Mouse (Mus musculus): ENCODE measurements at regions not wholly inside any gene's neighbourhood (a gene's known extent, or its start where the extent isn't known, plus 50 kb on each side); places are given as distances from the start of the nearest gene placed in this dataset.

GRCm38 (mm10) chr9:11729732-11730131, 825.2 kb upstream of the Cntn5 start:
- DNase-seq (ENCODE audit: low spot score, missing footprints) (peak; percentile 8), ATAC-seq (ENCODE audit: low FRiP score) (no peak)
- no peak overlapping the region for H3K4me2 ChIP-seq
- no peak overlapping the region for H3K9ac ChIP-seq (ENCODE audit: low read length)
- H3K4me3 ChIP-seq (ENCODE audit: low read depth, low read length), result no peak overlapping the region
- no peak overlapping the region for H3K27ac ChIP-seq (ENCODE audit: low read depth, low read length)
- H3K9me3 ChIP-seq (ENCODE audit: control insufficient read depth, low read length), result no peaks in the 10 kb centered on the region
- no peaks in the 10 kb centered on the region for H3K36me3 ChIP-seq (ENCODE audit: control insufficient read depth, insufficient read depth, low read length)
- H3K27me3 ChIP-seq (ENCODE audit: control insufficient read depth, insufficient read depth, low read length), result no peaks in the 10 kb centered on the region
- H3K4me1 ChIP-seq (ENCODE audit: control insufficient read depth, insufficient read depth, low read length), result no peaks in the 10 kb centered on the region

DNA sequence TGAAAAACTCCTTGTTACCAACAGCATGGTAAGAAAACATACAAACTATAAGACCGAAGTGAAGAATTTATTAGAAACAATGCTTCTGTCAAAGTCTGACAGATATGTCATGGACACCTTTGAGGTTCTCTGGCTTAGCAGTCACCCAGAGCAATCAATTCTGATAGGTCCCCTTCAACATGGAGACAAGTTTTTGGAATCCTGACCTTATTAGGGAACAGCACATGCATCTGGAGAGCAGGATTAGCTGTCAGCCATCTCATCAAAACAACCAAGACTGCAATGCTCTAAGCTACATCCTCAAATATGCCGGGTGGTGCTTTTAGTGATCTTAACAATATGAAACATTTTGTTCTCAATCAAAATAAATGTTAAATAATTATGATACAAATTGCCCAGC, 817.2 kb upstream of the Cntn5 start:
- H3K27me3 ChIP-seq (ENCODE audit: control insufficient read depth, insufficient read depth, low read length), result no peaks in the 10 kb centered on the region
- H3K4me3 ChIP-seq (ENCODE audit: low read depth, low read length), result no peak overlapping the region
- H3K27ac ChIP-seq (ENCODE audit: low read depth, low read length), result no peak overlapping the region
- H3K4me2 ChIP-seq, result no peak overlapping the region
- DNase-seq (ENCODE audit: low spot score, missing footprints) (no peak), ATAC-seq (ENCODE audit: low FRiP score) (no peak)
- 87% methylated on average over 2 of the region's 2 CpGs for WGBS
- no peaks in the 10 kb centered on the region for H3K4me1 ChIP-seq (ENCODE audit: control insufficient read depth, insufficient read depth, low read length)
- no peaks in the 10 kb centered on the region for H3K9me3 ChIP-seq (ENCODE audit: control insufficient read depth, low read length)
- no peaks in the 10 kb centered on the region for H3K36me3 ChIP-seq (ENCODE audit: control insufficient read depth, insufficient read depth, low read length)
- no peak overlapping the region for H3K9ac ChIP-seq (ENCODE audit: low read length)

DNA sequence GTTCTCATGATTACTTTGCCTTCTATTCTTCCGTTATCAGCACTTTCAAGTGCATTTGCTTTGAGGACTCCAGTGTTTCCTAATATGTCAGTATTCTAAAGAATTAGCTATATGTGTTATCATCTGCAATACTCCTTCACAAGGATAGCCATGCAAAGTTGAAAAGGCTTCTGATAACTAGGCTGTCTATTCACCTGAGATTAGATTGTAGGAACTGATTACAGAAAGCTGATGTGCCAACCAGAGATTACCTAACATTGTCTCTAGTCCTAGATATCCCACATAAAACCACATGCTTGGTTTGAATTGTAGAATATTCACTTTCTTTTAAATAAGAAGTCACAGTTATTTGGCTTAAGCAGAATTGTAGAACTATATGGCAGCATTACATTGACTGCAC, 800.1 kb upstream of the Cntn5 start:
- no peaks in the 10 kb centered on the region for H3K27me3 ChIP-seq (ENCODE audit: control insufficient read depth, insufficient read depth, low read length)
- 94% methylated on average over 1 of the region's 1 CpGs for WGBS
- no peak overlapping the region for H3K27ac ChIP-seq (ENCODE audit: low read depth, low read length)
- H3K4me1 ChIP-seq (ENCODE audit: control insufficient read depth, insufficient read depth, low read length), result no peaks in the 10 kb centered on the region
- H3K4me3 ChIP-seq (ENCODE audit: low read depth, low read length), result no peak overlapping the region
- H3K9ac ChIP-seq (ENCODE audit: low read length), result no peak overlapping the region
- no peak for DNase-seq (ENCODE audit: low spot score, missing footprints)
- ATAC-seq (ENCODE audit: low FRiP score), result no peak
- H3K4me2 ChIP-seq, result no peak overlapping the region
- H3K36me3 ChIP-seq (ENCODE audit: control insufficient read depth, insufficient read depth, low read length), result no peaks in the 10 kb centered on the region
- no peaks in the 10 kb centered on the region for H3K9me3 ChIP-seq (ENCODE audit: control insufficient read depth, low read length)

DNA sequence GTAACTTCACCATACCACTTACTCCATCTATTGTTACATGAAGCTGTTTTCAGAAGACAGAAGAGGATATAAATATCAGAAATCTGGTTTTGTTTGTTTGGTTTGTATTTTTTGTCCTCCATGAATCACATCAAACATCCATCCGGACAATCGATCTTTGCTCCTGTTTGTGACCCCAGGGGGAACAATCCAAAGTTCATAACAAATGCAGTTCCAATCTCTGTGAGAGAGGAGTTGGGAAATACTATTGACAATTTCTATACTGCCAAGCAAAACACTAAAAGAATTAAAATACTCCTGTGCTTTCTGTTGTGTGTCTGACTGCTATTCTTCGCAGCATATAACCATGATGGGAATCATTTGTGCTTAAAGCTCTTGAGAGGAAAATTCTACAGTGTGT, 798.6 kb upstream of the Cntn5 start:
- ATAC-seq (ENCODE audit: low FRiP score), result no peak
- no peaks in the 10 kb centered on the region for H3K4me1 ChIP-seq (ENCODE audit: control insufficient read depth, insufficient read depth, low read length)

DNA sequence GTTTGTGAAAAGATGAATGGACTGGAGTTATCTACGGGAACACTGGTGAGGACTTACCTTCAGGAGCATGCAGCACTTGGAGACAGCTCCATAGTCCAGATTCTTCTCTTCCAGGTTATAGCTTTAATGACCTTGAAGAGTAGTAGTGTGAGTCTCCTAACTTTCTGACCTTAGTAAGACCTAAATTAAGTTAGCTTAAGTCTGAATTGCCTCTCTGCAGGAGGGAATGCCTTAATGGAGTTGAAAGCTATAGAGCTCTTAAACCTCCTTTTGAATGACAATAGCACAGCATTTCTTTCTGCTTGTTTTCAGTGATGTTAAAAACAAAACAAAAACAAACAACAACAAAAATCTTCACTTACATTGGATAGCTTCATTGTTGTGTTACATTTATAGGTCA, 788.9 kb upstream of the Cntn5 start:
- no peak for ATAC-seq (ENCODE audit: low FRiP score)
- Histone ChIP-seq H3K27me3 (ENCODE audit: control insufficient read depth, insufficient read depth, low read length) (no peaks in the 10 kb centered on the region), H3K4me1 (ENCODE audit: control insufficient read depth, insufficient read depth, low read length) (no peaks in the 10 kb centered on the region), H3K27ac (ENCODE audit: low read depth, low read length) (no peak overlapping the region), H3K9me3 (ENCODE audit: control insufficient read depth, low read length) (no peaks in the 10 kb centered on the region), H3K4me3 (ENCODE audit: low read depth, low read length) (no peak overlapping the region), H3K36me3 (ENCODE audit: control insufficient read depth, insufficient read depth, low read length) (no peaks in the 10 kb centered on the region), H3K9ac (ENCODE audit: low read length) (no peak overlapping the region), H3K4me2 (no peak overlapping the region)
- DNase-seq (ENCODE audit: low spot score, missing footprints), result no peak
- 87% methylated on average over 1 of the region's 1 CpGs for WGBS

More for the DNA sequence above, 798.6 kb upstream of the Cntn5 start:
- Histone ChIP-seq H3K27ac (ENCODE audit: low read depth, low read length) (no peak overlapping the region), H3K9ac (ENCODE audit: low read length) (no peak overlapping the region), H3K4me2 (no peak overlapping the region), H3K9me3 (ENCODE audit: control insufficient read depth, low read length) (no peaks in the 10 kb centered on the region), H3K36me3 (ENCODE audit: control insufficient read depth, insufficient read depth, low read length) (no peaks in the 10 kb centered on the region), H3K27me3 (ENCODE audit: control insufficient read depth, insufficient read depth, low read length) (no peaks in the 10 kb centered on the region), H3K4me3 (ENCODE audit: low read depth, low read length) (no peak overlapping the region)
- no peak for DNase-seq (ENCODE audit: low spot score, missing footprints)
- WGBS, result 90% methylated on average over 3 of the region's 3 CpGs

DNA sequence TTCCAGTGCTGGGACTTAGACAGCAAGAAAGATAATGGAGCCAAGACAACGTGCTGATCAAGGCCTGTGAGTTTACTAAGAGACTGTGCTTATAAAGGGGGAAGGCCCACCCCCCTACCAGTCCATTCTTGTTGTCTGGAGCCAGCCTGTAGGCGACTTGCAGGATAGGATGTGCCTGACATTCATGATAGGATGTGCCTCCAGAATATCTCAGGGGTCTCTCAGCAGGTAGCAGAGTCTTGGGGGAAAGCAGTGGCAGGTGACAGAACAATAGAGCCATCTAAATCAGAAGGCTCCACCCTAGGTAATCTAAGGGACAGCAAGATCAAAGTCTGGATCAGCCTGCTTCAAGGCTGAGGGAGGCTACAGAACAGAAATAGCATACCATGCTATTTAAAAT, 782.5 kb upstream of the Cntn5 start:
- H3K27me3 ChIP-seq (ENCODE audit: control insufficient read depth, insufficient read depth, low read length), result no peaks in the 10 kb centered on the region
- no peaks in the 10 kb centered on the region for H3K4me1 ChIP-seq (ENCODE audit: control insufficient read depth, insufficient read depth, low read length)
- no peak overlapping the region for H3K9ac ChIP-seq (ENCODE audit: low read length)
- 25% methylated on average over 2 of the region's 2 CpGs for WGBS
- no peak overlapping the region for H3K4me3 ChIP-seq (ENCODE audit: low read depth, low read length)
- no peak for DNase-seq (ENCODE audit: low spot score, missing footprints)
- no peak overlapping the region for H3K4me2 ChIP-seq
- ATAC-seq (ENCODE audit: low FRiP score), result no peak
- no peaks in the 10 kb centered on the region for H3K36me3 ChIP-seq (ENCODE audit: control insufficient read depth, insufficient read depth, low read length)
- no peaks in the 10 kb centered on the region for H3K9me3 ChIP-seq (ENCODE audit: control insufficient read depth, low read length)
- no peak overlapping the region for H3K27ac ChIP-seq (ENCODE audit: low read depth, low read length)

DNA sequence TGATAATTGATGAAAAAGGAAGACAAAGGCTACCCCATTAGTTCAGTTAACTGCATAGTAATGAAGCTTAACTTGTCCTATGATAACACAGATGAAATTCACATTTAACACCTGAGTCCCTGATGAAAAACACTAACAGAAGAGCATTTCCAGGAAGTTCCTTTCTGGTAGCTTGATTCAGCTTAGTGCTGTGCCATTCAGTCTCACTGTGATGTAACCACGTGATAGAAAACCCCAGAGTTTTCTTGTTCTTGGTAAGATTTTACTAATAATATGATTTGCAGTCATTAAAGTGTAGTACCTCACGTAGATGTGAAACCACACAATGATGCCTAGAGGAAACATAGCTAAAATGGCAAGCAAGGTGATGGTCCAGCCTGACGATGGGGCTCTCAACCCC, 767.4 kb upstream of the Cntn5 start:
- Histone ChIP-seq H3K9me3 (ENCODE audit: control insufficient read depth, low read length) (no peaks in the 10 kb centered on the region), H3K27me3 (ENCODE audit: control insufficient read depth, insufficient read depth, low read length) (no peaks in the 10 kb centered on the region), H3K4me2 (no peak overlapping the region), H3K9ac (ENCODE audit: low read length) (no peak overlapping the region), H3K4me1 (ENCODE audit: control insufficient read depth, insufficient read depth, low read length) (no peaks in the 10 kb centered on the region), H3K4me3 (ENCODE audit: low read depth, low read length) (no peak overlapping the region), H3K36me3 (ENCODE audit: control insufficient read depth, insufficient read depth, low read length) (no peaks in the 10 kb centered on the region), H3K27ac (ENCODE audit: low read depth, low read length) (no peak overlapping the region)
- DNase-seq (ENCODE audit: low spot score, missing footprints) (no peak), ATAC-seq (ENCODE audit: low FRiP score) (no peak)
- WGBS, result 84% methylated on average over 3 of the region's 3 CpGs

DNA sequence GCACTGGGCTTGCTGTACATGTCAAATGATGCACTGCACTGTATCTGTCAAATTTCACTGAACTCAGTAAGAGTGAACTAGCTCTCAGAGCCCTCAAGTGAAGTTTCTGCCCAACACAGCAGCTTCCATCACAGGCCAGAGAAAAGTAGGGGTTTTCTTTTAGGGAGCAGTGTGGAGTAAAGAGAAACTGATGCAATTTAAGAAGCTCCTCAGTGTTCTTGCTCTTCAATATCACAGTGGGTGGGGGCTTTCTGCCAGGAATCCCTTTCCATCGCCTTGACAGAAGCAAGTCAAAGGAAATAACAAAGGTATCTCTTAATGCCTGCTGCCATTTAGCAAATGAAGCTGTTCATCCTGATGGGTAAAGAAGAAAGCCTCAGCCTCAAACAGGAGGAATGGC, 766.7 kb upstream of the Cntn5 start:
- no peaks in the 10 kb centered on the region for H3K9me3 ChIP-seq (ENCODE audit: control insufficient read depth, low read length)
- H3K4me3 ChIP-seq (ENCODE audit: low read depth, low read length), result no peak overlapping the region
- H3K9ac ChIP-seq (ENCODE audit: low read length), result no peak overlapping the region
- WGBS, result 3% methylated on average over 1 of the region's 1 CpGs
- no peaks in the 10 kb centered on the region for H3K27me3 ChIP-seq (ENCODE audit: control insufficient read depth, insufficient read depth, low read length)
- H3K4me2 ChIP-seq, result no peak overlapping the region
- H3K27ac ChIP-seq (ENCODE audit: low read depth, low read length), result no peak overlapping the region
- no peaks in the 10 kb centered on the region for H3K36me3 ChIP-seq (ENCODE audit: control insufficient read depth, insufficient read depth, low read length)
- DNase-seq (ENCODE audit: low spot score, missing footprints) (no peak), ATAC-seq (ENCODE audit: low FRiP score) (no peak)
- no peaks in the 10 kb centered on the region for H3K4me1 ChIP-seq (ENCODE audit: control insufficient read depth, insufficient read depth, low read length)

DNA sequence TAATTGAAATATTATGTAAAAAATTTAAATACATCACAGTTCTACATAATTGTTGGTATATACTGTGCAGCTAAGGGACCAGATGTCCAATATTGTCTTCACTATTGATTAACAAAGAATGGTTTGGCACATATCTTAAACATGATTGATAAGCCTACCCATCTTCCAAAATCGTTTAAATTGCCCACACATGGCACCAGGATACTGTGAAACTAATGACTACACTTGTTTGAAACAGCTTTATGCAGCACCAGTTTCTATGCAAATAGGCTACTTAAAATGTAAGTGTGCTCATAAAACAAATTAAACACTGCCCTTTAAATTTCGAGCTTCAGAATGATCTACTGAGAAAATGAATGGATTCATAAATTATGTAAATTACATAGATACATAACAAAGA, 724.9 kb upstream of the Cntn5 start:
- WGBS, result 67% methylated on average over 2 of the region's 2 CpGs
- DNase-seq (ENCODE audit: low spot score, missing footprints), result no peak
- Histone ChIP-seq H3K27ac (ENCODE audit: low read depth, low read length) (no peak overlapping the region), H3K4me2 (no peak overlapping the region), H3K9ac (ENCODE audit: low read length) (no peak overlapping the region), H3K4me1 (ENCODE audit: control insufficient read depth, insufficient read depth, low read length) (no peaks in the 10 kb centered on the region), H3K9me3 (ENCODE audit: control insufficient read depth, low read length) (no peaks in the 10 kb centered on the region), H3K27me3 (ENCODE audit: control insufficient read depth, insufficient read depth, low read length) (no peaks in the 10 kb centered on the region), H3K36me3 (ENCODE audit: control insufficient read depth, insufficient read depth, low read length) (no peaks in the 10 kb centered on the region), H3K4me3 (ENCODE audit: low read depth, low read length) (no peak overlapping the region)
- no peak for ATAC-seq (ENCODE audit: low FRiP score)

GRCm38 (mm10) chr9:11604381-11604780, 699.8 kb upstream of the Cntn5 start:
- WGBS, result 95% methylated on average over 2 of the region's 2 CpGs
- no peak overlapping the region for H3K4me2 ChIP-seq
- ATAC-seq (ENCODE audit: low FRiP score), result 0 out of 2 replicates have a peak, but pooled peaks have one; percentile 19
- no peaks in the 10 kb centered on the region for H3K27me3 ChIP-seq (ENCODE audit: control insufficient read depth, insufficient read depth, low read length)
- H3K4me3 ChIP-seq (ENCODE audit: low read depth, low read length), result no peak overlapping the region
- no peak overlapping the region for H3K9ac ChIP-seq (ENCODE audit: low read length)
- no peaks in the 10 kb centered on the region for H3K4me1 ChIP-seq (ENCODE audit: control insufficient read depth, insufficient read depth, low read length)
- DNase-seq (ENCODE audit: low spot score, missing footprints), result no peak
- H3K27ac ChIP-seq (ENCODE audit: low read depth, low read length), result no peak overlapping the region
- H3K9me3 ChIP-seq (ENCODE audit: control insufficient read depth, low read length), result no peaks in the 10 kb centered on the region
- H3K36me3 ChIP-seq (ENCODE audit: control insufficient read depth, insufficient read depth, low read length), result no peaks in the 10 kb centered on the region

Measured in midbrain, embryonic 11.5 days (tissue).